Mouse (Mus musculus): ENCODE measurements around the gene Cnnm3.
"Not testable (repeated sequence)": the region's sequence is repeated elsewhere in the genome, so short reads cannot be mapped to it uniquely, and the experiment has no call there.

Cnnm3 gene

DNA sequence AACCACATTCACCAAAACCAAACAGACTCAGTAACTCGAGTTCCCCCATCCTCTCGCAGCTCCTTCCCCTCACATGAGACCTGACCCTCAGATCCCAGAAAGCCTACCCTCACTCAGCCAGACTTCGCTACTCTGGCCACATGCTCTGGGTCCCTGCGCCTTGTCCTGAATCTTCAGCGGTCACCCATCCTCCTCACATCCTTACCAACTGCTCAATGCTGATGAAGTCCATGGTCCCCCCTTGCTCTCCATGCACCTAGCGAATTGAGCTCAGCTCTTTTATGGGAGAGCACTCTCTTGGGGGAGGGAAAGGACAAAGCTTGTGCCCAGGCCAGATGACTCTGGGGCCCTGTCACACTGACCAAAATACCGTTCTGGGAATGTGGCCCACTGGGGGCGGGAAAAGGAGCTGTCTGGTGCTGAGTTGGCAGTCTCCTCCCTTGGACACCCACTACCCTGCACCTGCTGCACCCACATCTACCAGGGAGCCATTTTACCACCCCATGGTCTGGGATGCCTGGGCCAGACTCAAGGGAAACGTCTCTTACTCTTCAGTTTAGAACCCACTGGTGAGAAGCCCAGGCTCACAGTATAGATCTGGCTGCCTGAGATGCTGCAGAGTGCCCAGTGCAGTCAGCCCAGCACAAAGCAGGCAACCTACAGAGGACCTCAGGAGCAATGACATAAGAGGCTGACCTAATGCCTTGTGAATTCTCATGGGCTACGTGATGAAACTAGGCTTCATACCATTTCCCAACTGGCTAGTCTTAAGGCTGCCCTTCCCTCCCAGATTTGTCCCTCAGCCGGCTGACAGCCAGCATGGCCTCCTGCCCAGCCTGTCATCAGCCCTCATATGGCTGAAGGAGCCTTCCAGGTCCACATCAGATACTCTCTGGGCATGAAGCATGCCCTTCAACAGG is 24.1 kb downstream of the Cnnm3 start:
- in situ Hi-C loops (cut with MseI, MboI) = no loop called here

DNA sequence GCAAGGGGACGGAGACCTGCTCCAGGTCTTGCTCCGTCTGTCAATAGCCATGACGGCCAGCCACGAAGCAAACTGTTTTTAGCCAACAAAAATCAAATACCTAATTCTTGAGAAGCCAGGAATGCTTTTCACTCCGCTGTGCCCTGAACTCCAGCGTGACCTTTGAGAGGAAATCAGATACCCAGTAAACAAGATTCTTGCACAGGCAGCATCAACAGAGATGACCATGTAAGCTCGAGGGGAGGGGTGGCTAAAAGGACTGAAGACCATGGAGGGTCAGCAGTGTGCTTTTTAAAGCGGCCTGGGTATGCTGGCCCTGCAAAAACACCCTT is 24.7 kb downstream of the Cnnm3 start:
- in situ Hi-C loops (cut with MseI, MboI) = no loop called here

DNA sequence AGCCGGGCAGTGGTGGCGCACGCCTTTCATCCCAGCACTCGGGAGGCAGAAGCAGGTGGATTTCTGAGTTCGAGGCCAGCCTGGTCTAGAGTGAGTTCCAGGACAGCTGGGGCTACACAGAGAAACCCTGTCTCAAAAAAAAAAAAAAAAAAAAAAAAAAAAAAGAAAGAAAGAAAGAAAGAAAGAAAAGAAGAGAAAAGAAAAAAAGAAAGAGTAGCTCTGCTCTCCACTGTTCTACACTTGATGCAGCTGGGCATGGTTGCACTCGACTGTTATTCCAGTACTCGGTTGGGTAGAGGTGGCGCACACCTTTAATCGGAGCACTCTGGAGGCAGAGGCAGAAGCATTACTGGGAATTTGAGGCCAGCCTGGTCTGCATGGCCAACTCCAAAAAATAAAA is 25.1 kb downstream of the Cnnm3 start, which contains the start of gene Ankrd23:
Ankrd23 (minus strand) TSS at position 101 of the 400 bp plus-strand sequence.
- in situ Hi-C loops (cut with MseI, MboI) = not testable (repeated sequence)

DNA sequence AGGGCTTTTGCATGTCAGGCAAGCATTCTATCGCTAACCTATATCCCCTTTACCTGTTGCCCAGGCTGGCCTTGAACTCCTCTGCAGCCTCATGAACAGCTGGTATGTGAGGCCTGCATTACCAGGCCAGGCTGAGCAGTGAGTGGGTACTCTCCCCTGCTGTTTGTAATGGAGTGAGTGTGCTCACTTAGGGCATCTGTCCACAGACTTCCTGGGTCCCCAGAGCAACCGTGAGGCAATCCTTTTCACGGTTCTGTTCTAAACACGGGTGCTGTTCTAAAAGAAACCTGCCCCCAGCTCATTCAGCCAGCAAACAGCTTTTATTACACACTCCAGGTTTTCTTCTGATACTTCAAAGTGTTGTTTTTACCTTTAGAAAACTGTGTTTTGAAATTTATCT is 27.1 kb downstream of the Cnnm3 start:
- in situ Hi-C loops (cut with MseI, MboI) = no loop called here

DNA sequence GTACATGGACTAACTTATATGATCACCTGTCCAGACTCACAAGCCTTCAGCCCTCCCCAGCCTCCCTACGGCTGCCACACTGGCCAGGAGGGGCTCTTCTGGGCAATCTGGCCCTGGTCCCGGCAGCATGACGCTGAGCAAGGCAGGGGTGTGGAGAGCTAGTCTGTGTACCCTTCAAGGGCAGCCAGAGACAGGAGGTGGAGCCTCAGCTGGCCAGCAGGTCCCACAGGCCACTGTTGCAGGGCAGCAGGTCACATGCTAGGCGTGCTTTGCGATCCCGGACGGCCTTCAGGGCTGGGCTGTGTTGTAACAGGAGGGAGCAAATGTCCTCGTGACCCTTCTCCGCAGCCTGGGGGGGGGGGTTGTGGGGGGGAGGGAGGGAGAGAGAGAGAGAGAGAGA is 27.5 kb downstream of the Cnnm3 start, which contains the start of gene Gm42417:
Gm42417 (minus strand) TSS at position 244 of the 400 bp plus-strand sequence.
- in situ Hi-C loops (cut with MseI, MboI) = no loop called here

DNA sequence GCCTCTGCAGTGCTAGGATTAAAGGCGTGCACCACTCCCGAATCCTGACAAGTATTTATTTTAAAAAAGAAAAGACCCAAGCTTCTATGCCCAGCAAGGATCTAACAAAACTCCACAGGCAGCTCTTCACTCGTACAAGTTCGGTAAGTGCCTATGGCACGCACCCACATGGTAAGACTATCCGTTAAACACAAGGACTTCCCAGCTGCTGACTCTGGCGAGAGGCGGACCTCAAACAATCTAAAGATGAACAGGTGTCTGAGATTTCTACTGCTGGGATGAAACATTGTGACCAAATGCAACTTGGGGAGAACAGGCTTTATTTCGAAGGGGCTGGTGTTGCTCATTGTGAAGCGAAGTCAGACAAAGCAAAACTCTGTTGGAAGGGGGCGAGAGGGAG is 28.5 kb downstream of the Cnnm3 start:
- in situ Hi-C loops (cut with MseI, MboI) = loop anchor here in 1 of 2 experiments (5.0 to 10.0 kb wide), 2 partner anchors 77 to 145 kb away; partner anchors contain the start of gene Fam178b

DNA sequence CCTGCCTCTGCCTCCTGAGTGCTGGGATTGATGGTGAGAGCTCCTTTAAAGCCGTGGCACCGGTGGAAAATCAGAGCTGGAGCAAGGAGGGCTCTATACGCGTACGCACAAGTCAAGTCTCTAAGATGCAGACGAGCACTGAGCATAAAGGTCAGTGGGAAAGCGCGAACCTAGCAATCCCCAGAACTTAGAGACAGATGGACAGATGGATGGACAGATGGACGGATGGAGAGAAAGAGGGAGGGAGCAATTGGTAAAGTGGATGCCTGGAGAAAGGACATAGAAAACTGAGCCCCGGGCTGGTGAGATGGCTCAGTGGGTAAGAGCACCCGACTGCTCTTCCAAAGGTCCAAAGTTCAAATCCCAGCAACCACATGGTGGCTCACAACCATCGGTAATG is 29.1 kb downstream of the Cnnm3 start:
- in situ Hi-C loops (cut with MseI, MboI) = loop anchor here in 1 of 2 experiments (5.0 to 10.0 kb wide), 2 partner anchors 76 to 144 kb away; partner anchors contain the start of gene Fam178b

DNA sequence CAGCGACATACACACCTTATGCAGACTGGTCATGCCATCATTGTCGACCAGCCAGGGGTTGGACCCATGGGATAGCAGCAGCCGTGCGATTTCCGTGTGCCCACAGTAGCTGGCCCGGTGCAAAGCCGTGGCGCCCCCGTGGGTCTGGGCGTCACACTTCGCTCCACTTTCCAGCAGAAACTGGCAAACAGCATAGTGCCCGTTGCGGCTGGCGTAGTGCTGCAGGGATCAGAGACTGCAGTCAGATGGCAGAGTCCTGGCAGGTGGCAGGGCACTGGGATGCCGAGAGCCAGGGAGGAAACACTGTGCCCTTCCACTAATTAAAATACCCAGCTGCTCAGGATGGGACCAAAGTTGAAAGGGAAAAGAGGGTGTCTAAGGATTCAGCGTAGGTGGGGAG is 30.2 kb downstream of the Cnnm3 start:
- in situ Hi-C loops (cut with MseI, MboI) = loop anchor here in 1 of 2 experiments (5.0 to 10.0 kb wide), 2 partner anchors 75 to 143 kb away; partner anchors contain the start of gene Fam178b

DNA sequence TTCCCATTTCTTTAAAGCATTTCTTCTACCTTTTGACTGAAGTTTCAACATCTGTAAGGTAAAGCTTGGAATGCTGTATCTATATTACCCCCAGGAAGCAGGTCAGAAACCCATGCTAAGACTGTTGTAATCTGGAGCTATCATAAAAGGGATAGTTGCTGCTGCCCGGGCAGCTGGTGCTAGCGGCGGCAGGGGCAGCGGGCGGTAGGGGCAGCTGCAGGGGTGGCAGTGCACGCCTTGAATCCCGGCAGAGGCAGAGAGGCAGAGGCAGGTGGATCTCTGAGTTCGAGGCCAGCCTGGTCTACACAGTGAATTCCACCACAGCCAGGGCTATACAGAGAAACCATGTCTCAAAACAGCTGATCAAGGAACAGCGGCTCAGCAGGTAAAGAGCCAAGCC is 31.3 kb downstream of the Cnnm3 start:
- in situ Hi-C loops (cut with MseI, MboI) = loop anchor here in 1 of 2 experiments (5.0 to 10.0 kb wide), 2 partner anchors 74 to 142 kb away; partner anchors contain the start of gene Fam178b

DNA sequence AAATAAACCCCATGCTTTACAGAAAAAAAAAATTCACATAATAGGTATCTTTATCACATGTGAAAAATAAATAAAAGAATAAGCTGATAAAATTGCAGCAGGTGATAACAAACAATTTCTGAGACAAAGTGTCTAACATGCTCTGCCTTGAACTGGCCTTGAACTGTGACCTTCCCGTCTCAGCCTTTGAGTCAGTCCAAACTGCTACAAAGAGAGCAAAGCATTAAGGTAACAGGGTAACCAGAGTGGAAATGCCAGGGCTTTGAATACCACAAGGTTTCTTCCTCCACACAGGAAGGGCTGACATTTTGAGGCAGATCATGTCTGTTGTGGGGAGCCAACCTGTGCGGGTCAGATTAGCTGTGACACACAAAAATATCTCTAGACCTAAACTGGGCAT is 33.7 kb downstream of the Cnnm3 start:
- in situ Hi-C loops (cut with MseI, MboI) = loop anchor here in 1 of 2 experiments (10.0 kb wide), 1 partner anchor 139 kb away; the partner anchor contains the start of gene Fam178b

DNA sequence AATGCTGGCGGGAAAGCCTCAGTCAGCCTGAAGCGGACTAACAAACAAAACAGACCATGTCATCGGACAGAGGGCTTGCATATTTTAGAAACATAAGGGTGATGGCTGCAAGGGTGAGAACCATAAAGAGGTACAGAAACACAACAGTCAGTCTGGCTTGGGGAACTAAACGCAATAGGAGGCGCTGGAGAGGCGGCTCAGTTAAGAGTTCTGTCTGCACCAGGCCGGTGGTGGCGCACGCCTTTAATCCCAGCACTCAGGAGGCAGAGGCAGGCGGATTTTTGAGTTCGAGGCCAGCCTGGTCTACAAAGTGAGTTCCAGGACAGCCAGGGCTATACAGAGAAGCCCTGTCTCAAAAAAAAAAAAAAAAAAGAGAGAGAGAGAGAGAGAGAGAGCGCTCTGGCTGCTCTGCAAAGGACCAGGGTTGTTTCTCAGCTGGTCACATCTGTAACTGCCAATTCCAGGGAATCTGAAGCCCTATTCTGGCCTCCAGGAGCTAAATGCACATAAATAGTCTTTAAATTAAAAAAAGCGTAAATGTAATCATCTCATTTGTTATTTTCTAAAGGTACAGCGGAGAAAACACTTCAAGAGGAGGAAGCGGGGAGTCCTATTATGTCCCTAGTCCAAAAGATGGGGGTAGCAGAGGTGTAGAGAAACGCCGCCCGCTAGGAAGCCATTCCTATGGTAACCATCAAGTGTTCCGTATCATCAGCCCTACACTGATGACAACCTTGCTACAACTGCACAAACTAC is 34.4 kb downstream of the Cnnm3 start:
- in situ Hi-C loops (cut with MseI, MboI) = loop anchor here in 1 of 2 experiments (10.0 kb wide), 1 partner anchor 139 kb away; the partner anchor contains the start of gene Fam178b

DNA sequence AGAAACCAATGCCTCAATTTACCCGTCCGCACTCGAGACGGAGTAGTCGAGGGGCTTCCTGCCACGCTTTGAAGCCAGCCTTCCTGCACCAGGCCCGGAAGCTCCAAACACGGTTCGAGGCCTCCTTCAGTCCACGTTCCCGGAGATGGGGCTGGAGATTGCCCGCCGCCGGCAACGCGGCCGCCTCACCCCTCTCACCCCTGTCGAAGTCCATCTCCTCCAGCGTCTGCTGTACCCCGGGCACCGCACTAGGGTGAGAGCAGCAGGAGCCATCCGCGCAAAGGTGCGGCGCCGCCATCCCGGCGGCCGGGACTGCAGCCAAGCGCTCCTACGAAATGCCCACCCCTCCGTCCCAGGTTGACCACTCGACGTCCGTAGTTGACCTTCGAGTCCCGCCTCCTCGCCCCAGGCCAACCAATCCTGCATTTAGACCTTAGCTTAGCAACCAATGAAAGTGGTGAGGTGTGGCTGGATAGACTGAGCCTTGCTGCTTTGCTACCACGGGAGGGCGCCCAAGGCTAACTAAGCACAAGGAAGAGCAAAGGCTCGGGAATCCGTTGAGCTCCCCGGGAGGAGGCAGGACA is 35.3 kb downstream of the Cnnm3 start, which contains the start of gene Ankrd39:
Ankrd39 (minus strand) TSS at position 558 of the 584 bp plus-strand sequence.
- in situ Hi-C loops (cut with MseI, MboI) = loop anchor here in 1 of 2 experiments (10.0 kb wide), 1 partner anchor 138 kb away; the partner anchor contains the start of gene Fam178b

DNA sequence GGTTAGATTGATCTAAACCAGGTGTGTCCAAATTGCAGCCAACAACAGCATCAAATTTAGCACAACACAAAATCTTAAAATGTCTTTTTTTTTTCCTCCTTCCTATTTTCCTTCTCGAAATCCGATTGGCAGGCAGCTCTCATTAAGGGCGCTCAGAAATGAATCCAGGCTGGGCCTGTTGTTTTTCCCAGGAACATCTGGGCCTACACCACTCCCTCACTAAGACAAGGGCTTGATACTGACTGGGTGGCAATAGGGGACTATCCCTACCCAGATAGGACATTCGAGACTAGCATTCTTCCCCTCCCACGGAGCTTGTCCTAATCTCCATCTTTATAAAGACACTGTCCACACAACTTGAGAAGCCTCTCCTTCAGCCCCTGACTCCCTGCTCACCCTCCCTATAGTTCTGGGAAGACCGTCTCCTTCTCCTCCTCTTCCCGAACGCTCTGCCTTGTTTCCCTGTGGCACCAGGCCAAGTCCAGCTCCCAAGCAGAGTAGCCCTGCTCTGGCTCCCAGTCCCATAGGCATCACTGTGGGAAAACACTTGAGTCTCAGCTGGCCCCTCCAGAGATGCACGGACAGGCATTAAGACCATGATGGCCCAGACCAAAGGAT is 36.4 kb downstream of the Cnnm3 start:
- in situ Hi-C loops (cut with MseI, MboI) = loop anchor here in 1 of 2 experiments (10.0 kb wide), 1 partner anchor 137 kb away; the partner anchor contains the start of gene Fam178b

DNA sequence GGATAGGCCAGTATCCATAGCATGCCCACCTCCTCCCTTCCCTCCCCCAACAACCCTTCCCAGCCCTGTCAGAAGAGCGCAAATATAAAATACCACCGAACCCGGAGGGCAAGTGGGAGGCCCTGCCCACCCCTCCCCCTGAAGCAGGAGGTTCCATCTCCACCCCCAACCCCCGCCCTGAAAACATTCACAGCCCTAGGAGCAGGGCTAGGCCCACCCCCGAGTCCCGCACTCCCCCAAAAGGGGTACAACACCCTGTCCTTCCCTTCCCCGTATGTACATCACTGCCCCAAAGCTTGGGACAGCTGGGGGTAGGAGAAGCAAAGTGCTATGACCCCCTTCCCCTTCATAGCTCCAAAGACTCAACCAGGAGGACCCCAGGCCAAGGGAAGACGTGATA is 37.1 kb downstream of the Cnnm3 start:
- in situ Hi-C loops (cut with MseI, MboI) = loop anchor here in 1 of 2 experiments (10.0 kb wide), 1 partner anchor 136 kb away; the partner anchor contains the start of gene Fam178b

DNA sequence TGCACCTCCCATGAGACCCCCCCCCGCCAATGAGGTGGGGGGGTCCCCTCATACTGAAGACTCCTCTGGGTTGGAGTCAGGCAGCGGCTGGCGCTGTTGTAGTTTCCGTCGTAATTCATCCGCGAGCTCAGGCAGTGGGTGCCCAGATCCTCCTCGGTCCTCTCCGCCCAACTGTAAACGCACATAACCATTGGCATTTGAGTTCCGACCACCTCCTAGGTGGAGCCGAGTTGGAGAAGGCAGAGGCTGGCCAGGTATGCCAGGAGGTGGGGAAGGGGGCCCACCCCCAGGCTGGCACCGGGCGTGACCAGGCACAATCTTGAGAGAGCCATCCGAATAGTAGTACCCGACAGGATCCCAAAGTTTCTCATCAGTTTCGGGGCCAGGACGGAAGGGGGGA is 37.8 kb downstream of the Cnnm3 start:
- in situ Hi-C loops (cut with MseI, MboI) = loop anchor here in 1 of 2 experiments (10.0 kb wide), 1 partner anchor 135 kb away; the partner anchor contains the start of gene Fam178b

DNA sequence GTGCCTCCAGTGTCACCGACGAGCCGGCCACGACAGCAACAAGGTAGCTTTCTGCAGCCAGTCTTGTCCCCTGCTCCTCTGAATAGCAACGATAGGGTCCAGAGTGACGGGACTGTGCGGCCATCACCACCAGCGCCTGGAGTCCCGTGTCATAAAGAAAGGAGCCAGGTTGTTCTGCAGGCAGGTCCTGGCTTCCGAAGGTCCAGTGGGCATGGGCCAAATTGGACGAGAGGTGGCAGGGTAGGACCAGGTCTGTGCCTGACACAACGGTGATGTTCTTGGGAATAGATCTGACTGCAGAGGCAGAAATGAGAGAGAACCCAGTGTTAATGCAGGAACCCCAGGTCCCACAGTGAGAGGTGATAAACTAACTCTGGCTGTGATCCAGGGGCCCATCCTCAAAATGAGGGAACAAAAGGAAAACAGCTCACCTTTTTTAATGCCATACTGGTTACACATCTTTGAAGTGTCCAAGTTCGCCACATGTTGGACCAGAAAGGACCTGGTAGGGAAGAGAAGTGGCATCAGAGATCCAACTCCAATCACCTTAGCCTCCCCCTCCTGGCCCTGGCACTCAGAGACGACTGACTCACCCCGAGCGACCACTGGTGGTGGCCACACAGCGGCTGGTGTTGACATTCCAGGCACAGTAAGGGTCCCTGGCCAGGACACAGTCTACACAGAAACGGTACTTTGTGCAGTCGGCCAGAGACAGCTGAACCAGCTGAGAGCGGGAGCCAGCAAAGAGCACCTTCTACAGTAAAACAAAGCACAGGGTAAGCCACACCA is 38.6 kb downstream of the Cnnm3 start:
- in situ Hi-C loops (cut with MseI, MboI) = loop anchor here in 1 of 2 experiments (10.0 kb wide), 1 partner anchor 65 kb away; no protein-coding TSS in a partner anchor

DNA sequence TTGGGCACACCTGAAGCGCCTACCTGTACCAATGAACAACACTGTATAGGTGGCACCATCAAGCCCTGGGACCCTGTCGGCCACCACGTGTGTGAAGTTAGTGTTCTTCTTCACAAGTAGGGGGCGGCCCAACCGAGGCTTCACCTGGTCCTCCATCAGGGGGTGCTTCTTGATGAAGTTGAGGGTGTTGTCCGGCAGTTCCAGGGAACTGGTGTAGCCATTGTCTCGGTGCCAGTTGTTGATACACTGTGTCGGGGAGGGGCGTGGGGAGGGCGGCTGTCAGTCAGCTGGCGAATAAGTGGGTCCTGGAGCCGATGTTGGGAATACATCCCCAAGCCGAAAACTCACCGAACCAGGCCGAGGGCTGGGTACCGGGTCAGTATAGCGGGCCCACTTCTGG is 40.2 kb downstream of the Cnnm3 start:
- in situ Hi-C loops (cut with MseI, MboI) = loop anchor here in 1 of 2 experiments (10.0 kb wide), 1 partner anchor 63 kb away; no protein-coding TSS in a partner anchor

DNA sequence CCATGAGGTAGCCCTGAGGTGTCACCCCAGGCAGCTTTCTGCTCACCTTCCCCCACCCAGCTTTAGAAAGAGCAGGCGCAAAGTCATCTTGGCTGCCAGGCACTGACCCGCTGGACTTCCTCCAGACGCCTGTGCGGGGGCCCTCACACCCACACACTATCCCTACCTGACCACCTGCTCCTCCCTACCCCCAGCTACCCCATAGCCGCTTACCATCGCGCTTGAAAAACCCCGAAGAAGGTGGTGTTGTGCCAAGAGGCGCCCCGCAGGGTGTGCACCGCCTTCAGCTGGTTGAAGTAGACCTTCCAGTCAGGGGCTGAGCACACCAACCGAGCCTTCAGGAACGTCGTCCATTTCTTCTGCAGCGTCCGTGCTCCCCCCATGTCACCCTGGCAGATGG is 40.8 kb downstream of the Cnnm3 start:
- in situ Hi-C loops (cut with MseI, MboI) = loop anchor here in 1 of 2 experiments (10.0 kb wide), 1 partner anchor 62 kb away; no protein-coding TSS in a partner anchor

DNA sequence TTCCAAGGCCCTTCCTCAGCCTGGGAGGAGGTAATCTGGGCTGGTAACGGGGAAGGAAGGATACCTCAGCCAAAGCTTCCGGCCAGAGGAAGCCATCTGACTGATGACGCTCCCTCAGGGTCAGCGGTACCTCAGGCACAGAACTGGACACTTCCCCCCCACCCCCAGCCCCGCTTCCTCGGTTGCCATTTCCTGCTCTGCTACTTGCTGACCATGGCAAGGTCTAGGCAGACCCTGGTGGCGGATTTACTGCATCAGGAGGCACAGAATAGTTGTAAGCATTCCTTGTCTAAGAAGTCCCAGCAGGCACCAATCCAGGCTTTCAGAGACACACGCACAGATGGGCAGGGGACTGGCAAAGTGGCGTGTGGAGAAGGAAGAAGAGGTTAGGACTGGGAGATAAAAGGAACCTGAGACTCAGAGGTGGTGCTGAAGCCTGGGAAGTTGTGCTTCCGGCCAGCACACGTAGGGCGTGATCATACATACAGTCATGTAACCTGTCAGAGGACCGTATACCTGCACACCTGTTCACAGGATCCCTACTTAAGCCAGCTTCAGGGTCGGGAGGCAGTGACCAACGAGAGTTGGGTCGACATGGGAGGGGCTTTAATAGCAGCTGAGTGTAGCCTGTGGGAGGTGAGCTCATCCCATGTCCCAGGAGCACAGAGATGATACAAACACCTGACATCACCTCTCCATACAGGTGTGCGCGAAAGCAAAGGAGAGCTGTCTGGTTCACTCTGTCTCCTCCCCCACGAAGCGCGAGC is 43.1 kb downstream of the Cnnm3 start:
- in situ Hi-C loops (cut with MseI, MboI) = loop anchor here in 1 of 2 experiments (10.0 kb wide), 1 partner anchor 60 kb away; no protein-coding TSS in a partner anchor
